Mouse (Mus musculus): ENCODE results near the gene Stoml1.

DNA sequence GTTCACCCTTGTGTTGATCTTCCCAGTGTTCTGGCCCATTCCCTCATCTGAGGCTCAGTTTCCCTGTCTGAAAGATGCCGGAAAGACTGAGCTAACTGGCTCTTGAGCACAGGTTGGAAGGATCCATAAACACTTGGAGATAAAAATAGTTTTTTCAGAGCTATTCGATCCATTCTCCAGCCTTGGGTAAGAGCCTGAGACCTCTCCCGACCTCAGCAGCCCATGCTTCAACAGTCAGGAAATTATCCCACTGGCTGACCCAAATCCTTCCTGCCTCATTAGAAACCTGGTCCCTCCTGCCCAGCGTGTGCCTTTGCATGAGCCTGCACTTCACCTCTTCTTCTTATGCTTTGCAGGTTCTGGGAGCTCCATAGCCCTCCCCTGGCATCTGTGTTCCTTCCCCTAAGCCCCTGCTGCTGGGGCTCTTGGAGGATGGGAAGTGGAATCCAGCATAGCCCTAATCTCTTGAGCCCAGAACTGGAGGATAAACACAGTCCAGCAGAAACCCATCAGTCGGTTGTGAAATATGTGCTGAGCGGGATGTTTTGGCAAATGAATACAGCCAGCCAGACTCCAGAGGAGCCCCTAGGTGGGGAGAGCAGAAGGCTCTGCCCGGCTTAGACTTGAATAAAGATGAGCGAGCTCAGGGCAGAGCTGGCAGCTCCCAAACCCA is 50.8 kb downstream of the Stoml1 start:
- TF ChIP-seq CTCF (IDR thresholded peaks at IDR 0.05), result no peak
- TF ChIP-seq EP300 (IDR thresholded peaks at IDR 0.05), result no peak

Data from lung, postnatal 0 days (tissue).